Mouse (Mus musculus) neural tube, embryonic 14.5 days (tissue): ENCODE data around the gene Sox10. TPM values are rescaled to one million over a fixed set of nuclear protein-coding genes. Genes with fewer than 3 reads are reported as not detected.
A peak's percentile ranks its signal among the peaks of the same experiment; 100 is the strongest.

Experiments
- ATAC-seq: fragments of 200-750 bp; cut with Nextera tagmentation; 2 replicates; pipeline ENCODE4 v1.8.0; 2017; ENCODE audit warnings: low read depth, mild to moderate bottlenecking, moderate TSS enrichment, moderate library complexity
- H3K27ac ChIP-seq: fragments of 300-500 bp; sonication (generic); 2 replicates; pipeline ENCODE4 v1.5.1; 2014; ENCODE audit warnings: low read depth, mild to moderate bottlenecking, control low read depth, low read length, moderate library complexity, mixed read lengths
- H3K27me3 ChIP-seq: fragments of 300-500 bp; sonication (generic); 2 replicates; pipeline ENCODE4 v1.6.1; 2014; ENCODE audit warnings: low read length; ENCODE audit not compliant: control insufficient read depth, insufficient read depth
- H3K36me3 ChIP-seq: fragments of 300-500 bp; sonication (generic); 2 replicates; pipeline ENCODE4 v1.6.1; 2014; ENCODE audit warnings: low read length, mixed read lengths; ENCODE audit not compliant: control insufficient read depth, insufficient read depth
- H3K4me1 ChIP-seq: fragments of 300-500 bp; sonication (generic); 2 replicates; pipeline ENCODE4 v1.6.1; 2014; ENCODE audit warnings: low read length; ENCODE audit not compliant: control insufficient read depth, insufficient read depth
- H3K4me2 ChIP-seq: fragments of 300-500 bp; sonication (generic); 2 replicates; pipeline ENCODE4 v1.6.1; 2014; ENCODE audit warnings: mild to moderate bottlenecking, low read depth, low read length, control low read depth
- H3K4me3 ChIP-seq: fragments of 300-500 bp; sonication (generic); 2 replicates; pipeline ENCODE4 v1.5.1; 2014; ENCODE audit warnings: low read depth, low read length, control low read depth, mixed read lengths
- H3K9ac ChIP-seq: fragments of 300-500 bp; sonication (generic); replicated peaks from 2 replicates; pipeline ENCODE4 v1.6.1; 2014; ENCODE audit warnings: low read depth, mild to moderate bottlenecking, control low read depth, low read length, mixed read lengths
- H3K9me3 ChIP-seq: fragments of 300-500 bp; sonication (generic); 2 replicates; pipeline ENCODE4 v1.6.1; 2016; ENCODE audit warnings: low read length; ENCODE audit not compliant: control insufficient read depth
- WGBS: fragments of 180-500 bp; shearing (Covaris S2); extraction: QIAGEN DNeasy Blood & Tissue Kit; methylation state at CpG from one replicate; pipeline ENCODE4 v1.1.7; 2014; 5-methylcytosine and 5-hydroxymethylcytosine counted together
- polyA plus RNA-seq: library from polyadenylated mRNA; unstranded; fragments of >200 nt; fragmentation: Nextera tagmentation; extraction: Ambion mirVana; gene quantifications from 2 replicates; pipeline ENCODE4 v1.2.1, GENCODE M21; 2014

Sox10 gene
- polyA plus RNA-seq, 1 experiment from 2014 or later: 7.7 TPM

GRCm38 (mm10) chr15:79199390-79199976 is 34.4 kb upstream of the Sox10 start:
- no peak overlapping the region for H3K4me3 ChIP-seq
- H3K4me1 ChIP-seq: peaks cover 13% of the 10 kb centered on the region; the same call in 1 of the 2 replicates
- H3K9me3 ChIP-seq: no peaks in the 10 kb centered on the region
- ATAC-seq: no peak
- H3K27ac ChIP-seq: no peak overlapping the region
- 82% methylated on average over 12 of the region's 12 CpGs for WGBS
- no peaks in the 10 kb centered on the region for H3K36me3 ChIP-seq
- H3K4me2 ChIP-seq: no peak overlapping the region
- H3K27me3 ChIP-seq: no peaks in the 10 kb centered on the region
- H3K9ac ChIP-seq: no peak overlapping the region

- no peak overlapping the region for H3K27ac ChIP-seq
- H3K9ac ChIP-seq: no peak overlapping the region
- H3K4me3 ChIP-seq: no peak overlapping the region
- 87% methylated on average over 8 of the region's 8 CpGs for WGBS
- no peaks in the 10 kb centered on the region for H3K27me3 ChIP-seq
- H3K36me3 ChIP-seq: no peaks in the 10 kb centered on the region
- no peaks in the 10 kb centered on the region for H3K9me3 ChIP-seq
- no peak for ATAC-seq
- no peaks in the 10 kb centered on the region; the same call in 1 of the 2 replicates for H3K4me1 ChIP-seq
- no peak overlapping the region for H3K4me2 ChIP-seq
Measured at GRCm38 (mm10) chr15:79195492-79195891, 30.5 kb upstream of the Sox10 start.

- no peaks in the 10 kb centered on the region for H3K36me3 ChIP-seq
- H3K4me3 ChIP-seq: no peak overlapping the region
- WGBS: 74% methylated on average over 2 of the region's 2 CpGs
- no peaks in the 10 kb centered on the region for H3K9me3 ChIP-seq
- no peaks in the 10 kb centered on the region for H3K27me3 ChIP-seq
- H3K27ac ChIP-seq: no peak overlapping the region
- ATAC-seq: no peak
- H3K4me1 ChIP-seq: no peaks in the 10 kb centered on the region; the same call in 1 of the 2 replicates
- no peak overlapping the region for H3K9ac ChIP-seq
- H3K4me2 ChIP-seq: no peak overlapping the region
Measured at GRCm38 (mm10) chr15:79194946-79195345, 29.9 kb upstream of the Sox10 start.

- Histone ChIP-seq H3K4me1 (no peaks in the 10 kb centered on the region; the same call in 1 of the 2 replicates), H3K27ac (peak overlapping the region; percentile 90), H3K27me3 (no peaks in the 10 kb centered on the region), H3K9me3 (no peaks in the 10 kb centered on the region), H3K4me2 (no peak overlapping the region), H3K9ac (no peak overlapping the region), H3K4me3 (no peak overlapping the region), H3K36me3 (no peaks in the 10 kb centered on the region)
- no peak for ATAC-seq
- WGBS: 82% methylated on average over 9 of the region's 9 CpGs
Measured at GRCm38 (mm10) chr15:79194048-79194447, 29.0 kb upstream of the Sox10 start.

DNA sequence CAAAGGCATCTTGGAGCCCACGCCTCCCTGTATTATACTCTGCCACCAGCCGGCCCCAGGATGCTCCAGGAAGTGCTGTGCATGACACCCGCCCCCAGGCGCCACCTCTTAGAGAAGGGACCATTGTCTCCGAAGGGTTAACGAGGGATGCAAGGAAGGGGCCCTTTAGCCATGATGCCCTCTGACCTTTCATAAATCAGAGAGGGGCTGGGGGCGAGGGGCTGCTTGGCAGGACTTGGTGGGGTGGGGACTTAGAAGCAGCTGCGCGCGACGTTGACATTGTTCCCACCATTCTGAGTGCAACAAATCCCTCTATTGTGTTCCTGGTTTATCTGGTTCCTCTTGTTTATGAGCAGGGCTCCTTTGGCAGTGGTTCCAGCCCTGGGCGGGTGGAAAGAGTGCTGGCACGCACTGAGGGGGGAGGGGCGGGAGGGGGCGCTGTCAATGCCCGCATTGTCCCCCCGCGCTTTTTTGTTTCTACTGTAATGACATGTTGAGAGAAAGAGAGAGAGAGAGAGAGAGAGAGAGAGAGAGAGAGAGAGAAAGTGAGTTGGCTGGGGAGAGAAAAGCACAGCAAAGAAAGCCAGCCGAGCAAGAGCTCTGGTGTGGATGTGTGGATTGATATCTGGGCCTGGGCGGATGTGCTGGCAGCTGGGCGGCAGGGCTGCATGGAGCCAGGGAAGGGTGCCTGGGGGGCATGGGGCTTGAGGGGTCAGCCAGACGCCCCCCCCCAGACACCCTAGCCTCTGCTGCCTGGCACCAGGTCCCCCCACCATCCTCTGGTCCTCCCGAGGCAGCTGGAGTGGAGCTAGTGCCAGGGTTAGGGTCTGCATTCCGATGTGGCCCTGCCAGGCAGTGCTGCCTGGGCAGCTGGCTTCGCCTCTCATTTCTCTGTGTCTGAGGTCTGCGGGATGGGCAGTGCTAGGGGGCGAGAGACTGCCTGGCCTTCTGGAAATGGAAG is 28.1 kb upstream of the Sox10 start:
- no peak overlapping the region for H3K4me3 ChIP-seq
- H3K27me3 ChIP-seq: no peaks in the 10 kb centered on the region
- no peaks in the 10 kb centered on the region for H3K36me3 ChIP-seq
- H3K4me2 ChIP-seq: peak overlapping the region; percentile 31; the same call in 1 of the 2 replicates
- peak overlapping the region; percentile 90 for H3K27ac ChIP-seq
- WGBS: 11% methylated on average over 27 of the region's 27 CpGs
- no peaks in the 10 kb centered on the region; the same call in 1 of the 2 replicates for H3K4me1 ChIP-seq
- peak overlapping the region; percentile 32; the same call in 1 of the 2 replicates for H3K9ac ChIP-seq
- no peaks in the 10 kb centered on the region for H3K9me3 ChIP-seq
- peak; percentile 84 for ATAC-seq

- Histone ChIP-seq H3K4me1 (no peaks in the 10 kb centered on the region; the same call in 1 of the 2 replicates), H3K27me3 (no peaks in the 10 kb centered on the region), H3K4me3 (no peak overlapping the region), H3K9me3 (no peaks in the 10 kb centered on the region), H3K9ac (no peak overlapping the region), H3K4me2 (no peak overlapping the region), H3K27ac (peak overlapping the region; percentile 90), H3K36me3 (no peaks in the 10 kb centered on the region)
- 72% methylated on average over 6 of the region's 6 CpGs for WGBS
- ATAC-seq: peak; percentile 12; the same call in 1 of the 2 replicates
Measured at GRCm38 (mm10) chr15:79192450-79192849, 27.4 kb upstream of the Sox10 start.

DNA sequence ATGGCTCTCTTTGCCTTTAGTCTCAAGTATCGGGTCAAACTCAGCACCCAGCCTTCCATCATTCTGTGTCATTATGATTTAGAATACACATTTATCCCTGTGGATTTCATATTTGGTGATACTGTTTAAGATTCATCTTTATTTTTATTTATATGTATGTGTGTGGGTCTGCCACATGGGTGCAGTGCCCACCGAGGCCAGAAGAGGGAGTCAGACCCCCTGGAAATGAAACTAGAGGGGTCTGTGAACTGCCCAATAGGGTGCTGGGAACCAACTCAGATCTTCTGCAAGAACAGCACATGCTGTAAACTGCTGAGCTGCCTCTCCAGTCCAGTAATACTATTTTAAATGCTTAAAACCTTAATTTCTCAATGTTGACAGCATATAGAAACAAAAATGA is 26.4 kb upstream of the Sox10 start:
- no peaks in the 10 kb centered on the region; the same call in 1 of the 2 replicates for H3K4me1 ChIP-seq
- 96% methylated on average over 2 of the region's 2 CpGs for WGBS
- H3K36me3 ChIP-seq: no peaks in the 10 kb centered on the region
- H3K27me3 ChIP-seq: no peaks in the 10 kb centered on the region
- no peak for ATAC-seq
- H3K9ac ChIP-seq: no peak overlapping the region
- H3K9me3 ChIP-seq: no peaks in the 10 kb centered on the region
- H3K4me3 ChIP-seq: no peak overlapping the region
- no peak overlapping the region for H3K27ac ChIP-seq
- no peak overlapping the region for H3K4me2 ChIP-seq

GRCm38 (mm10) chr15:79187819-79188218 is 22.8 kb upstream of the Sox10 start:
- no peak overlapping the region for H3K27ac ChIP-seq
- H3K27me3 ChIP-seq: no peaks in the 10 kb centered on the region
- no peak overlapping the region for H3K4me2 ChIP-seq
- no peak overlapping the region for H3K9ac ChIP-seq
- H3K9me3 ChIP-seq: no peaks in the 10 kb centered on the region
- H3K4me1 ChIP-seq: no peaks in the 10 kb centered on the region
- no peak for ATAC-seq
- H3K4me3 ChIP-seq: no peak overlapping the region
- no peaks in the 10 kb centered on the region for H3K36me3 ChIP-seq
- 94% methylated on average over 8 of the region's 8 CpGs for WGBS

- Histone ChIP-seq H3K36me3 (no peaks in the 10 kb centered on the region), H3K4me1 (no peaks in the 10 kb centered on the region), H3K4me2 (no peak overlapping the region), H3K27ac (no peak overlapping the region), H3K27me3 (no peaks in the 10 kb centered on the region), H3K9ac (no peak overlapping the region), H3K9me3 (no peaks in the 10 kb centered on the region), H3K4me3 (no peak overlapping the region)
- 83% methylated on average over 10 of the region's 10 CpGs for WGBS
- no peak for ATAC-seq
Measured at GRCm38 (mm10) chr15:79185213-79185612, 20.2 kb upstream of the Sox10 start.
